Mouse (Mus musculus) heart, postnatal 0 days (tissue): ENCODE measurements around the gene Egf.

Experiments
- CTCF ChIP-seq: IDR thresholded peaks from 2 replicates; pipeline ENCODE4 v1.5.1; 2016; ENCODE audit warnings: antibody characterized with exemption, control low read depth, low read depth
- EP300 ChIP-seq: IDR thresholded peaks from 2 replicates; pipeline ENCODE4 v1.6.1; 2016; ENCODE audit warnings: antibody characterized with exemption, low read depth

GRCm38 (mm10) chr3:129725592-129725991, 29.5 kb downstream of the Egf start:
- no peak for TF ChIP-seq CTCF
- no peak for TF ChIP-seq EP300
